Mouse (Mus musculus): Measurements from ENCODE around the gene Mybbp1a. TPM values are rescaled to one million over a fixed set of nuclear protein-coding genes. Genes with fewer than 3 reads are reported as not detected.

The Mybbp1a gene
- polyA plus RNA-seq, 1 experiment from 2014 or later: 164 TPM

- Histone ChIP-seq H3K4me1 (peaks cover 9% of the 10 kb centered on the region), H3K27ac (no peak overlapping the region), H3K4me3 (no peak overlapping the region), H3K4me2 (replicated peaks) (no peak overlapping the region), H3K27me3 (no peaks in the 10 kb centered on the region), H3K9me3 (no peaks in the 10 kb centered on the region), H3K9ac (no peak overlapping the region), H3K36me3 (no peaks in the 10 kb centered on the region)
- 81% methylated on average over 7 of the region's 7 CpGs for WGBS
- no peak for ATAC-seq (ENCODE audit: low FRiP score, low read depth)
Observed at GRCm38 (mm10) chr11:72475408-72475807, 34.3 kb downstream of the Mybbp1a start.

DNA sequence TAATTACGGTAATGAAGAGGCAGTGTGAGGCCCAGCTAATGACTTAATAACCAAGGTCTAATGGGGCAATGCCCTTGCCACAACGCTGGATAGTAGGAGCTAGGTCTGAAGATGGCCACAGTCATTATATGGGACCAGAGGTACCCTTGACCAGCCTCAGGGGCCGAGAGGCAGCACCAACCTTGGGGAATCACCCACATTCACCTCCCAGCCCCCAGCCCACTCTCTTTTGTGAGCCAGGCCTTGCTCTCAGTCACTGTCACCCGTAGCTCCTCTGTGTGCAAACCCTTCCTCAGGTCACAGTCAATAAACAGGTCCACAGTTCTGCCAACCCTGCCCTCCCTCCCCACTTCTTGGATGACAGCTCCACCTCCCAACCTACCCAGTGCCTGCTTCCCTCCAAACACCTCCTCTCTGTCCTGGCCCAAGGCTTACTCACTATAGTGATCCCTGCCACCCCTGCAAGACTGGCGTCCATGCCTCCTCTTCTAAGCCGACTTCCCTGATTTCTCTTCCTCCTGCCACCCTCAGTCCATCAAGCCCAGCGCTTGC is 35.0 kb downstream of the Mybbp1a start:
- Histone ChIP-seq H3K27me3 (no peaks in the 10 kb centered on the region), H3K27ac (no peak overlapping the region), H3K4me1 (peaks cover 9% of the 10 kb centered on the region), H3K4me2 (replicated peaks) (no peak overlapping the region), H3K4me3 (no peak overlapping the region), H3K9me3 (no peaks in the 10 kb centered on the region), H3K36me3 (no peaks in the 10 kb centered on the region), H3K9ac (no peak overlapping the region)
- 71% methylated on average over 7 of the region's 7 CpGs for WGBS
- no peak for ATAC-seq (ENCODE audit: low FRiP score, low read depth)

GRCm38 (mm10) chr11:72477182-72477581 is 36.0 kb downstream of the Mybbp1a start:
- H3K4me2 ChIP-seq (replicated peaks): no peak overlapping the region
- no peaks in the 10 kb centered on the region for H3K9me3 ChIP-seq
- peaks cover 9% of the 10 kb centered on the region for H3K4me1 ChIP-seq
- 55% methylated on average over 5 of the region's 5 CpGs for WGBS
- H3K27me3 ChIP-seq: no peaks in the 10 kb centered on the region
- ATAC-seq (ENCODE audit: low FRiP score, low read depth): no peak
- H3K9ac ChIP-seq: no peak overlapping the region
- no peaks in the 10 kb centered on the region for H3K36me3 ChIP-seq
- no peak overlapping the region for H3K4me3 ChIP-seq
- no peak overlapping the region for H3K27ac ChIP-seq

GRCm38 (mm10) chr11:72477653-72478052 is 36.5 kb downstream of the Mybbp1a start:
- H3K4me2 ChIP-seq (replicated peaks): no peak overlapping the region
- peaks cover 9% of the 10 kb centered on the region for H3K4me1 ChIP-seq
- H3K9ac ChIP-seq: no peak overlapping the region
- H3K4me3 ChIP-seq: no peak overlapping the region
- no peaks in the 10 kb centered on the region for H3K27me3 ChIP-seq
- ATAC-seq (ENCODE audit: low FRiP score, low read depth): no peak
- H3K36me3 ChIP-seq: no peaks in the 10 kb centered on the region
- 74% methylated on average over 1 of the region's 1 CpGs for WGBS
- H3K27ac ChIP-seq: peak overlapping the region; percentile 39; the same call in 1 of the 2 replicates
- no peaks in the 10 kb centered on the region for H3K9me3 ChIP-seq

DNA sequence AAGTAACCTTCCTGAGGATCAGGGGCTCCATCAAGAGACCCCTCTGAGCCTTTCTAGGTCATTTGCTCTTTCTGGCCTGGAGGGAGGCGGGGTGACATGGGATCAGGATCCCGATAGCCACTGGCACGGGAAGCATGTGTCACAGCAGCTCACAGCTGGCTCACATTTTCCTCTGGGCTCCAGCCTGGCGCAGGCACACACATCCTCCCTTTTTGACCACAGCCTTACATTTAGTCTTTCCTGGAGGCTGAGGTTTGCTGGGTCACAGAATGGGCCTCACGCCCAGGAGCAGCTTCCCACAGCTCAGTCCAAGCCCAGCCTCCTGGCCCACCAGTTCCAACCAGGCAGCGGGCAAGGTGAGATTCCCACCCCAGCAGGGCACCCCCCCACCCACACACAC is 37.1 kb downstream of the Mybbp1a start:
- ATAC-seq (ENCODE audit: low FRiP score, low read depth): no peak
- Histone ChIP-seq H3K4me3 (no peak overlapping the region), H3K9me3 (no peaks in the 10 kb centered on the region), H3K36me3 (no peaks in the 10 kb centered on the region), H3K4me1 (peaks cover 9% of the 10 kb centered on the region), H3K27ac (peak overlapping the region; percentile 39; the same call in 1 of the 2 replicates), H3K9ac (no peak overlapping the region), H3K4me2 (replicated peaks) (no peak overlapping the region), H3K27me3 (no peaks in the 10 kb centered on the region)
- 67% methylated on average over 6 of the region's 6 CpGs for WGBS

DNA sequence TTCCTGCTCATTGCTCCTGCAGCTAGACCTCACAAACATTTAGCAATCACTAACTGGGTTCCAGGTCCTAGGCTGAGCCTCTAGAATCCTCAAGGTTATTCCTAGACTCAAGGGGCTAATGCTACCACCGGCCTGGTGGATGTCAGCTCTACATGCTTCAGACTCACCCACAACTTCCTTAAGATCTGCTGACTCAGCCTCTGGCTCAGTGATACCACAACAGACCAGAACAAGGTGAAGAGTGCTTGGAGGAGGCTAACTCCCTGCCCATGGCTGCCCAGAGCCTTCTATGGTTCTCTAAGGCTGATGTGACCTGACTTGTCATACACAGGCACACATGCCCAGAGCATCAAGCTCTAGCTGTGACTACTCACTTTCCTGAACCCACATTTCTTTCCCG is 38.3 kb downstream of the Mybbp1a start:
- Histone ChIP-seq H3K9me3 (no peaks in the 10 kb centered on the region), H3K27ac (no peak overlapping the region), H3K4me1 (peaks cover 9% of the 10 kb centered on the region), H3K9ac (no peak overlapping the region), H3K36me3 (no peaks in the 10 kb centered on the region), H3K27me3 (no peaks in the 10 kb centered on the region), H3K4me3 (no peak overlapping the region), H3K4me2 (replicated peaks) (no peak overlapping the region)
- 85% methylated on average over 2 of the region's 2 CpGs for WGBS
- no peak for ATAC-seq (ENCODE audit: low FRiP score, low read depth)

- Histone ChIP-seq H3K36me3 (no peaks in the 10 kb centered on the region), H3K9me3 (no peaks in the 10 kb centered on the region), H3K27me3 (peaks cover 10% of the 10 kb centered on the region), H3K27ac (no peak overlapping the region), H3K4me2 (replicated peaks) (no peak overlapping the region), H3K4me3 (no peak overlapping the region), H3K9ac (no peak overlapping the region), H3K4me1 (peaks cover 9% of the 10 kb centered on the region)
- no peak for ATAC-seq (ENCODE audit: low FRiP score, low read depth)
- WGBS: 75% methylated on average over 5 of the region's 5 CpGs
Observed at GRCm38 (mm10) chr11:72481313-72481712, 40.2 kb downstream of the Mybbp1a start.

- no peak overlapping the region for H3K27ac ChIP-seq
- H3K9me3 ChIP-seq: no peaks in the 10 kb centered on the region
- 88% methylated on average over 4 of the region's 4 CpGs for WGBS
- peaks cover 16% of the 10 kb centered on the region for H3K27me3 ChIP-seq
- peaks cover 9% of the 10 kb centered on the region for H3K4me1 ChIP-seq
- H3K36me3 ChIP-seq: no peaks in the 10 kb centered on the region
- ATAC-seq (ENCODE audit: low FRiP score, low read depth): no peak
- H3K9ac ChIP-seq: no peak overlapping the region
- H3K4me2 ChIP-seq (replicated peaks): no peak overlapping the region
- H3K4me3 ChIP-seq: no peak overlapping the region
Observed at GRCm38 (mm10) chr11:72481952-72482351, 40.8 kb downstream of the Mybbp1a start.

- H3K9ac ChIP-seq: no peak overlapping the region
- ATAC-seq (ENCODE audit: low FRiP score, low read depth): no peak
- no peak overlapping the region for H3K4me3 ChIP-seq
- peaks cover 11% of the 10 kb centered on the region for H3K4me1 ChIP-seq
- no peak overlapping the region for H3K4me2 ChIP-seq (replicated peaks)
- no peak overlapping the region for H3K27ac ChIP-seq
- H3K9me3 ChIP-seq: no peaks in the 10 kb centered on the region
- peaks cover 42% of the 10 kb centered on the region for H3K27me3 ChIP-seq
- no peaks in the 10 kb centered on the region for H3K36me3 ChIP-seq
- 65% methylated on average over 6 of the region's 6 CpGs for WGBS
Observed at GRCm38 (mm10) chr11:72484549-72484948, 43.4 kb downstream of the Mybbp1a start.

- Histone ChIP-seq H3K4me2 (replicated peaks) (no peak overlapping the region), H3K27ac (no peak overlapping the region), H3K27me3 (peaks cover 48% of the 10 kb centered on the region), H3K9me3 (no peaks in the 10 kb centered on the region), H3K9ac (no peak overlapping the region), H3K4me1 (peaks cover 14% of the 10 kb centered on the region), H3K36me3 (no peaks in the 10 kb centered on the region), H3K4me3 (no peak overlapping the region)
- 68% methylated on average over 5 of the region's 5 CpGs for WGBS
- no peak for ATAC-seq (ENCODE audit: low FRiP score, low read depth)
Observed at GRCm38 (mm10) chr11:72485157-72485556, 44.0 kb downstream of the Mybbp1a start.

GRCm38 (mm10) chr11:72485960-72486359 is 44.8 kb downstream of the Mybbp1a start:
- H3K27me3 ChIP-seq: peaks cover 55% of the 10 kb centered on the region
- H3K9ac ChIP-seq: no peak overlapping the region
- no peaks in the 10 kb centered on the region for H3K9me3 ChIP-seq
- WGBS: 63% methylated on average over 11 of the region's 11 CpGs
- H3K4me1 ChIP-seq: peaks cover 14% of the 10 kb centered on the region
- ATAC-seq (ENCODE audit: low FRiP score, low read depth): no peak
- no peak overlapping the region for H3K4me3 ChIP-seq
- H3K36me3 ChIP-seq: no peaks in the 10 kb centered on the region
- no peak overlapping the region for H3K4me2 ChIP-seq (replicated peaks)
- H3K27ac ChIP-seq: no peak overlapping the region

- H3K4me2 ChIP-seq (replicated peaks): 0 out of 2 replicates have a peak overlapping the region, but pooled peaks have one; percentile 3
Observed at GRCm38 (mm10) chr11:72487171-72487570, 46.0 kb downstream of the Mybbp1a start.

GRCm38 (mm10) chr11:72487739-72488138 is 46.6 kb downstream of the Mybbp1a start:
- peaks cover 14% of the 10 kb centered on the region for H3K4me1 ChIP-seq
- H3K27ac ChIP-seq: no peak overlapping the region
- no peak overlapping the region for H3K9ac ChIP-seq
- ATAC-seq (ENCODE audit: low FRiP score, low read depth): no peak
- H3K4me3 ChIP-seq: no peak overlapping the region
- peak overlapping the region; percentile 3; the same call in 1 of the 2 replicates for H3K4me2 ChIP-seq (replicated peaks)
- no peaks in the 10 kb centered on the region for H3K36me3 ChIP-seq
- 92% methylated on average over 2 of the region's 2 CpGs for WGBS
- no peaks in the 10 kb centered on the region for H3K9me3 ChIP-seq
- H3K27me3 ChIP-seq: peaks cover 59% of the 10 kb centered on the region

More at GRCm38 (mm10) chr11:72487171-72487570, 46.0 kb downstream of the Mybbp1a start:
- peaks cover 59% of the 10 kb centered on the region for H3K27me3 ChIP-seq
- H3K4me3 ChIP-seq: no peak overlapping the region
- H3K9ac ChIP-seq: no peak overlapping the region
- H3K36me3 ChIP-seq: no peaks in the 10 kb centered on the region
- no peaks in the 10 kb centered on the region for H3K9me3 ChIP-seq
- peaks cover 14% of the 10 kb centered on the region for H3K4me1 ChIP-seq
- WGBS: 53% methylated on average over 5 of the region's 5 CpGs
- ATAC-seq (ENCODE audit: low FRiP score, low read depth): no peak
- H3K27ac ChIP-seq: no peak overlapping the region

Measured in limb, embryonic 13.5 days (tissue).